Mouse (Mus musculus) small intestine, adult 2 months (tissue): ENCODE measurements at regions not wholly inside any gene's neighbourhood (a gene's known extent, or its start where the extent isn't known, plus 50 kb on each side); places are given as distances from the start of the nearest gene placed in this dataset.

Experiments
- CTCF ChIP-seq: fragments of 200-500 bp; IDR thresholded peaks from 2 replicates; pipeline ENCODE4 v1.5.1; 2012; ENCODE audit warnings: low read depth, mild to moderate bottlenecking, control low read depth, inconsistent platforms, low read length, moderate library complexity, mixed read lengths; ENCODE audit not compliant: insufficient replicate concordance, insufficient read length; ENCODE audit errors: extremely low read depth
- POLR2A ChIP-seq: fragments of 200-500 bp; IDR thresholded peaks from 2 replicates; pipeline ENCODE4 v1.6.1; 2012; ENCODE audit warnings: low read depth, mild to moderate bottlenecking, control low read depth, inconsistent platforms, low read length, moderate library complexity

DNA sequence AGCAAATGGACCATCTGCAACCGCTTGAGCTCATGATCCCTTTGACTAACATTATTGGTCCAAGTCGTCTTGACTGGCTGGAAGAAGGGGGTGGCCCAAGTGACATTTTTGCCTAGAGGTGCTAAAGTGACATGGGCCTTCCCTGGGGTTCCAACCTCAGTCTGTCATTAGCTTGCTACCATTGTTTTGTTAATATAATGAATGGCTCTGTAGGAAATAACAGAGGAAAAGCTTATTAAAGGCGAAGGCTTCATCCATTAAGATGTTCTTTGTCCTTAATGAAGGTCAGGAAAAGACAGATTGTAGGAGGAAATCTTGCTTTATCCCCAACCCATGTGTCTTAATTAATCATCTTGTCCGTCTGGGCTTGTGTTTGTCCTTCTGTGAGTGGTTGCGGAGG is 69.1 kb upstream of the Gm10260 start:
- no peak for TF ChIP-seq POLR2A
- TF ChIP-seq CTCF, result no peak
